Mouse (Mus musculus) liver, embryonic 13.5 days (tissue): ENCODE data around the gene Sema3e. TPM values are rescaled to one million over a fixed set of nuclear protein-coding genes. Genes with fewer than 3 reads are reported as not detected.

Experiments
- ATAC-seq: fragments of 200-750 bp; cut with Nextera tagmentation; 2 replicates; pipeline ENCODE4 v1.8.0; 2017; ENCODE audit warnings: low read depth, mild to moderate bottlenecking, moderate number of reproducible peaks, moderate library complexity
- DNase-seq: peaks from one replicate; pipeline ENCODE4 v3.0.0; 2022
- H3K27ac ChIP-seq: fragments of 300-500 bp; sonication (generic); 2 replicates; pipeline ENCODE4 v1.5.1; 2015; ENCODE audit warnings: moderate library complexity, mild to moderate bottlenecking, inconsistent platforms
- H3K27me3 ChIP-seq: fragments of 300-500 bp; sonication (generic); 2 replicates; pipeline ENCODE4 v1.6.1; 2015; ENCODE audit warnings: mild to moderate bottlenecking, inconsistent platforms
- H3K36me3 ChIP-seq: fragments of 300-500 bp; sonication (generic); 2 replicates; pipeline ENCODE4 v1.6.1; 2015; ENCODE audit warnings: mild to moderate bottlenecking, inconsistent platforms
- H3K4me1 ChIP-seq: fragments of 300-500 bp; sonication (generic); replicated peaks from 2 replicates; pipeline ENCODE4 v1.6.1; 2015; ENCODE audit warnings: inconsistent platforms
- H3K4me2 ChIP-seq: fragments of 300-500 bp; sonication (generic); 2 replicates; pipeline ENCODE4 v1.6.1; 2015; ENCODE audit warnings: inconsistent platforms, mild to moderate bottlenecking, moderate library complexity
- H3K4me3 ChIP-seq: fragments of 300-500 bp; sonication (generic); replicated peaks from 2 replicates; pipeline ENCODE4 v1.5.1; 2015; ENCODE audit warnings: mild to moderate bottlenecking, inconsistent platforms
- H3K9ac ChIP-seq: fragments of 300-500 bp; sonication (generic); 2 replicates; pipeline ENCODE4 v1.6.1; 2015; ENCODE audit warnings: mild to moderate bottlenecking, inconsistent platforms
- H3K9me3 ChIP-seq: fragments of 300-500 bp; sonication (generic); replicated peaks from 2 replicates; pipeline ENCODE4 v1.6.1; 2016; ENCODE audit warnings: inconsistent platforms
- WGBS: fragments of 180-500 bp; shearing (Covaris S2); methylation state at CpG from one replicate; pipeline ENCODE4 v1.1.7; 2015; ENCODE audit not compliant: insufficient replicate concordance; 5-methylcytosine and 5-hydroxymethylcytosine counted together
- polyA plus RNA-seq: library from polyadenylated mRNA; unstranded; fragments of >200 nt; fragmentation: Nextera tagmentation; extraction: Ambion mirVana; gene quantifications from 2 replicates; pipeline ENCODE4 v1.2.1, GENCODE M21; 2015

Sema3e gene
- polyA plus RNA-seq, 1 experiment from 2014 or later = 0.06 TPM

- H3K4me2 ChIP-seq = no peak overlapping the region
- no peak overlapping the region for H3K4me3 ChIP-seq
- no peaks in the 10 kb centered on the region for H3K4me1 ChIP-seq
- H3K9me3 ChIP-seq = no peaks in the 10 kb centered on the region
- ATAC-seq = no peak
- no peak overlapping the region for H3K27ac ChIP-seq
- DNase-seq = no peak
- 27% methylated on average over 4 of the region's 4 CpGs for WGBS
- H3K27me3 ChIP-seq = no peaks in the 10 kb centered on the region
- no peak overlapping the region for H3K9ac ChIP-seq
- no peaks in the 10 kb centered on the region for H3K36me3 ChIP-seq
Measured at GRCm38 (mm10) chr5:14032056-14032455, 7.0 kb downstream of the Sema3e start.

GRCm38 (mm10) chr5:14033302-14033701 is 8.2 kb downstream of the Sema3e start:
- DNase-seq = no peak

GRCm38 (mm10) chr5:14038813-14039496 is 13.9 kb downstream of the Sema3e start:
- Histone ChIP-seq H3K27me3 (no peaks in the 10 kb centered on the region), H3K9ac (no peak overlapping the region), H3K4me1 (no peaks in the 10 kb centered on the region), H3K4me2 (no peak overlapping the region), H3K36me3 (no peaks in the 10 kb centered on the region), H3K27ac (no peak overlapping the region), H3K9me3 (no peaks in the 10 kb centered on the region), H3K4me3 (no peak overlapping the region)
- no peak for ATAC-seq
- WGBS = 36% methylated on average over 9 of the region's 9 CpGs
- DNase-seq = no peak

More at GRCm38 (mm10) chr5:14033302-14033701, 8.2 kb downstream of the Sema3e start:
- 32% methylated on average over 3 of the region's 3 CpGs for WGBS
- Histone ChIP-seq H3K4me1 (no peaks in the 10 kb centered on the region), H3K4me3 (no peak overlapping the region), H3K9ac (no peak overlapping the region), H3K36me3 (no peaks in the 10 kb centered on the region), H3K4me2 (no peak overlapping the region), H3K9me3 (no peaks in the 10 kb centered on the region), H3K27ac (no peak overlapping the region), H3K27me3 (no peaks in the 10 kb centered on the region)
- ATAC-seq = no peak

GRCm38 (mm10) chr5:14040208-14040607 is 15.1 kb downstream of the Sema3e start:
- H3K4me2 ChIP-seq = no peak overlapping the region
- no peaks in the 10 kb centered on the region for H3K27me3 ChIP-seq
- H3K9me3 ChIP-seq = no peaks in the 10 kb centered on the region
- 24% methylated on average over 4 of the region's 4 CpGs for WGBS
- H3K4me1 ChIP-seq = no peaks in the 10 kb centered on the region
- H3K9ac ChIP-seq = no peak overlapping the region
- no peaks in the 10 kb centered on the region for H3K36me3 ChIP-seq
- H3K27ac ChIP-seq = no peak overlapping the region
- no peak overlapping the region for H3K4me3 ChIP-seq
- ATAC-seq (no peak), DNase-seq (no peak)

- Histone ChIP-seq H3K4me1 (no peaks in the 10 kb centered on the region), H3K4me3 (no peak overlapping the region), H3K9ac (no peak overlapping the region), H3K27me3 (no peaks in the 10 kb centered on the region), H3K27ac (no peak overlapping the region), H3K4me2 (no peak overlapping the region), H3K9me3 (no peaks in the 10 kb centered on the region), H3K36me3 (no peaks in the 10 kb centered on the region)
- ATAC-seq (no peak), DNase-seq (no peak)
- WGBS = 65% methylated on average over 5 of the region's 5 CpGs
Measured at GRCm38 (mm10) chr5:14043116-14043515, 18.0 kb downstream of the Sema3e start.

GRCm38 (mm10) chr5:14043983-14044382 is 18.9 kb downstream of the Sema3e start:
- WGBS = 62% methylated on average over 6 of the region's 6 CpGs
- no peaks in the 10 kb centered on the region for H3K4me1 ChIP-seq
- no peak overlapping the region for H3K4me3 ChIP-seq
- no peaks in the 10 kb centered on the region for H3K9me3 ChIP-seq
- H3K9ac ChIP-seq = no peak overlapping the region
- H3K36me3 ChIP-seq = no peaks in the 10 kb centered on the region
- DNase-seq = no peak
- H3K27me3 ChIP-seq = no peaks in the 10 kb centered on the region
- H3K4me2 ChIP-seq = no peak overlapping the region
- H3K27ac ChIP-seq = no peak overlapping the region
- ATAC-seq = no peak

GRCm38 (mm10) chr5:14048660-14049059 is 23.6 kb downstream of the Sema3e start:
- DNase-seq (no peak), ATAC-seq (no peak)
- WGBS = 36% methylated on average over 7 of the region's 7 CpGs
- Histone ChIP-seq H3K36me3 (no peaks in the 10 kb centered on the region), H3K9ac (no peak overlapping the region), H3K4me1 (no peaks in the 10 kb centered on the region), H3K27me3 (no peaks in the 10 kb centered on the region), H3K9me3 (no peaks in the 10 kb centered on the region), H3K4me2 (no peak overlapping the region), H3K27ac (no peak overlapping the region), H3K4me3 (no peak overlapping the region)

- no peak overlapping the region for H3K4me2 ChIP-seq
- no peak for ATAC-seq
- H3K4me1 ChIP-seq = no peaks in the 10 kb centered on the region
- H3K27ac ChIP-seq = no peak overlapping the region
- no peaks in the 10 kb centered on the region for H3K27me3 ChIP-seq
- H3K36me3 ChIP-seq = no peaks in the 10 kb centered on the region
- 63% methylated on average over 5 of the region's 5 CpGs for WGBS
- H3K9me3 ChIP-seq = no peaks in the 10 kb centered on the region
- no peak for DNase-seq
- H3K4me3 ChIP-seq = no peak overlapping the region
- no peak overlapping the region for H3K9ac ChIP-seq
Measured at GRCm38 (mm10) chr5:14054472-14054871, 29.4 kb downstream of the Sema3e start.

- no peaks in the 10 kb centered on the region for H3K9me3 ChIP-seq
- no peaks in the 10 kb centered on the region for H3K27me3 ChIP-seq
- ATAC-seq (no peak), DNase-seq (no peak)
- H3K4me1 ChIP-seq = no peaks in the 10 kb centered on the region
- H3K9ac ChIP-seq = no peak overlapping the region
- 61% methylated on average over 4 of the region's 4 CpGs for WGBS
- no peak overlapping the region for H3K27ac ChIP-seq
- H3K4me2 ChIP-seq = no peak overlapping the region
- no peaks in the 10 kb centered on the region for H3K36me3 ChIP-seq
- H3K4me3 ChIP-seq = no peak overlapping the region
Measured at GRCm38 (mm10) chr5:14059895-14060553, 34.9 kb downstream of the Sema3e start.

GRCm38 (mm10) chr5:14062918-14063481 is 37.9 kb downstream of the Sema3e start:
- H3K4me3 ChIP-seq = no peak overlapping the region
- no peaks in the 10 kb centered on the region for H3K9me3 ChIP-seq
- H3K27me3 ChIP-seq = no peaks in the 10 kb centered on the region
- no peak overlapping the region for H3K4me2 ChIP-seq
- no peak overlapping the region for H3K27ac ChIP-seq
- ATAC-seq (no peak), DNase-seq (no peak)
- H3K36me3 ChIP-seq = no peaks in the 10 kb centered on the region
- H3K4me1 ChIP-seq = no peaks in the 10 kb centered on the region
- WGBS = 58% methylated on average over 4 of the region's 4 CpGs
- no peak overlapping the region for H3K9ac ChIP-seq

- Histone ChIP-seq H3K4me2 (no peak overlapping the region), H3K27ac (no peak overlapping the region), H3K4me1 (no peaks in the 10 kb centered on the region), H3K4me3 (no peak overlapping the region), H3K9ac (no peak overlapping the region), H3K9me3 (no peaks in the 10 kb centered on the region), H3K27me3 (no peaks in the 10 kb centered on the region), H3K36me3 (no peaks in the 10 kb centered on the region)
- ATAC-seq (no peak), DNase-seq (no peak)
- WGBS = 68% methylated on average over 3 of the region's 3 CpGs
Measured at GRCm38 (mm10) chr5:14073152-14073551, 48.1 kb downstream of the Sema3e start.

GRCm38 (mm10) chr5:14088100-14088499 is 63.0 kb downstream of the Sema3e start:
- H3K9me3 ChIP-seq = no peaks in the 10 kb centered on the region
- no peaks in the 10 kb centered on the region for H3K36me3 ChIP-seq
- no peak overlapping the region for H3K4me3 ChIP-seq
- DNase-seq (no peak), ATAC-seq (no peak)
- no peaks in the 10 kb centered on the region for H3K27me3 ChIP-seq
- no peak overlapping the region for H3K27ac ChIP-seq
- no peak overlapping the region for H3K4me2 ChIP-seq
- no peak overlapping the region for H3K9ac ChIP-seq
- H3K4me1 ChIP-seq = no peaks in the 10 kb centered on the region
- WGBS = 51% methylated on average over 2 of the region's 2 CpGs
